Mouse (Mus musculus): ENCODE measurements around the gene Hic1.
A peak's percentile ranks its signal among the peaks of the same experiment; 100 is the strongest.
"Not testable (repeated sequence)": the region's sequence is repeated elsewhere in the genome, so short reads cannot be mapped to it uniquely, and the experiment has no call there.

Hic1 gene

GRCm38 (mm10) chr11:75192336-75193214, 23.3 kb upstream of the Hic1 start:
- peak; percentile 83 for DNase-seq

GRCm38 (mm10) chr11:75191841-75192240, 22.5 kb upstream of the Hic1 start:
- no peak for DNase-seq

- DNase-seq = no peak
Measured at GRCm38 (mm10) chr11:75190905-75191441, 21.7 kb upstream of the Hic1 start, which contains the start of gene Dph1. Gene Dph1, minus strand, starts transcription at chr11:75191241.

- DNase-seq = peak; percentile 95
Measured at GRCm38 (mm10) chr11:75190371-75190724, 21.0 kb upstream of the Hic1 start.

GRCm38 (mm10) chr11:75189713-75190370, 20.5 kb upstream of the Hic1 start:
- no peak for DNase-seq

GRCm38 (mm10) chr11:75184986-75185385, 15.7 kb upstream of the Hic1 start:
- no peak for DNase-seq

- DNase-seq = no peak
Measured at GRCm38 (mm10) chr11:75184573-75184972, 15.3 kb upstream of the Hic1 start.

GRCm38 (mm10) chr11:75183917-75184570, 14.7 kb upstream of the Hic1 start:
- no peak for DNase-seq

GRCm38 (mm10) chr11:75178672-75179208, 9.4 kb upstream of the Hic1 start, which contains the start of gene Ovca2:
Gene Ovca2, minus strand, starts transcription at chr11:75178835.
- DNase-seq = peak; percentile 96

- no peak for DNase-seq
Measured at GRCm38 (mm10) chr11:75178011-75178410, 8.7 kb upstream of the Hic1 start.

- DNase-seq = not testable (repeated sequence)
Measured at GRCm38 (mm10) chr11:75174574-75174973, 5.3 kb upstream of the Hic1 start.

- no peak for DNase-seq
Measured at GRCm38 (mm10) chr11:75173799-75174165, 4.5 kb upstream of the Hic1 start.

- DNase-seq = peak; percentile 91
Measured at GRCm38 (mm10) chr11:75173095-75173798, 3.9 kb upstream of the Hic1 start.

- DNase-seq = peak; percentile 76
Measured at GRCm38 (mm10) chr11:75172151-75173094, 3.1 kb upstream of the Hic1 start.

GRCm38 (mm10) chr11:75171186-75171865, 2.0 kb upstream of the Hic1 start:
- no peak for DNase-seq

- peak; percentile 93 for DNase-seq
Measured at GRCm38 (mm10) chr11:75170136-75170751, 925 bp upstream of the Hic1 start.

GRCm38 (mm10) chr11:75168590-75169361, 543 bp downstream of the Hic1 start:
- DNase-seq = peak; percentile 90

GRCm38 (mm10) chr11:75167643-75168589, 1.4 kb downstream of the Hic1 start:
- DNase-seq = peak; percentile 40

Measured in embryo, embryonic 11 days (tissue).